Mouse (Mus musculus) CD4-positive, CD25-positive, alpha-beta regulatory T cell, adult 9 weeks (primary cell): ENCODE data around the gene Lrch3. TPM values are rescaled to one million over a fixed set of nuclear protein-coding genes. Genes with fewer than 3 reads are reported as not detected.

ENCODE experiments used
- polyA plus RNA-seq: library from polyadenylated mRNA; unstranded; fragments of 100-300 nt; shearing (Covaris generic); gene quantifications from one replicate; pipeline ENCODE4 v1.2.1, GENCODE M21; 2017

Gene Lrch3
- polyA plus RNA-seq, result 67.8 TPM

GRCm38 (mm10) chr16:32913937-32914881 is at the start of gene Lrch3:
Lrch3 (plus strand) TSS chr16:32914100.

GRCm38 (mm10) chr16:32877343-32878156 is 36.4 kb upstream of the Lrch3 start, which contains the start of the genes Fyttd1 and Rubcn:
Fyttd1 (plus strand) TSS chr16:32877500.
Rubcn (minus strand) TSS chr16:32877766.

GRCm38 (mm10) chr16:33056095-33056785 is 142.3 kb downstream of the Lrch3 start, which contains the start of the genes Iqcg and Rpl35a:
Iqcg (minus strand) TSS chr16:33056218.
Rpl35a (plus strand) TSS chr16:33056453.

GRCm38 (mm10) chr16:33062024-33062681 is 148.3 kb downstream of the Lrch3 start, which contains the start of gene Lmln:
Lmln (plus strand) TSS chr16:33062521.

Other genes starting within 250 kb of the Lrch3 start
- gene Muc4, start 178.2 kb upstream of the Lrch3 start, polyA plus RNA-seq, result not detected
- gene Muc20, start 116.7 kb upstream of the Lrch3 start, polyA plus RNA-seq, result 0.27 TPM
- not detected for gene Smbd1, start 103.6 kb upstream of the Lrch3 start, polyA plus RNA-seq
- gene Fyttd1, start 36.6 kb upstream of the Lrch3 start, polyA plus RNA-seq, result 97.0 TPM
- gene Rubcn, start 36.3 kb upstream of the Lrch3 start, polyA plus RNA-seq, result 22.4 TPM
- 0.53 TPM for gene Iqcg, start 142.1 kb downstream of the Lrch3 start, polyA plus RNA-seq
- 1,016 TPM for gene Rpl35a, start 142.4 kb downstream of the Lrch3 start, polyA plus RNA-seq
- gene Lmln, start 148.4 kb downstream of the Lrch3 start, polyA plus RNA-seq, result 0.26 TPM